Mouse (Mus musculus): ENCODE data around the gene Mfsd13b.

- TF ChIP-seq CTCF (IDR thresholded peaks at IDR 0.05) (no peak), EP300 (IDR thresholded peaks at IDR 0.05) (no peak)
Observed at GRCm38 (mm10) chr7:121001879-121002278, 19.6 kb downstream of the Mfsd13b start.
